Mouse (Mus musculus) hindbrain, embryonic 13.5 days (tissue): ENCODE data around the gene Rhbdd1. TPM values are rescaled to one million over a fixed set of nuclear protein-coding genes. Genes with fewer than 3 reads are reported as not detected.

ENCODE experiments used
- ATAC-seq: fragments of 200-750 bp; cut with Nextera tagmentation; 2 replicates; pipeline ENCODE4 v1.8.0; 2017; ENCODE audit warnings: moderate TSS enrichment; ENCODE audit not compliant: low FRiP score
- H3K27ac ChIP-seq: fragments of 300-500 bp; sonication (generic); 2 replicates; pipeline ENCODE4 v1.5.1; 2015; ENCODE audit warnings: inconsistent platforms, mild to moderate bottlenecking, moderate library complexity
- H3K27me3 ChIP-seq: fragments of 300-500 bp; sonication (generic); 2 replicates; pipeline ENCODE4 v1.6.1; 2015; ENCODE audit warnings: mild to moderate bottlenecking, inconsistent platforms
- H3K36me3 ChIP-seq: fragments of 300-500 bp; sonication (generic); 2 replicates; pipeline ENCODE4 v1.6.1; 2015; ENCODE audit warnings: mild to moderate bottlenecking, inconsistent platforms
- H3K4me1 ChIP-seq: fragments of 300-500 bp; sonication (generic); replicated peaks from 2 replicates; pipeline ENCODE4 v1.6.1; 2015; ENCODE audit warnings: inconsistent platforms
- H3K4me2 ChIP-seq: fragments of 300-500 bp; sonication (generic); 2 replicates; pipeline ENCODE4 v1.6.1; 2015; ENCODE audit warnings: inconsistent platforms, mild to moderate bottlenecking, moderate library complexity
- H3K4me3 ChIP-seq: fragments of 300-500 bp; sonication (generic); 2 replicates; pipeline ENCODE4 v1.5.1; 2015; ENCODE audit warnings: mild to moderate bottlenecking, inconsistent platforms
- H3K9ac ChIP-seq: fragments of 300-500 bp; sonication (generic); 2 replicates; pipeline ENCODE4 v1.6.1; 2015; ENCODE audit warnings: mild to moderate bottlenecking, inconsistent platforms
- H3K9me3 ChIP-seq: fragments of 300-500 bp; sonication (generic); 2 replicates; pipeline ENCODE4 v1.6.1; 2016; ENCODE audit warnings: inconsistent platforms
- WGBS: fragments of 180-500 bp; shearing (Covaris S2); methylation state at CpG from one replicate; pipeline ENCODE4 v1.1.7; 2015; 5-methylcytosine and 5-hydroxymethylcytosine counted together
- microRNA-seq: library from miRNA; unstranded; fragments of <30 nt; microRNA quantifications from one replicate; pipeline ENCODE4, GENCODE M21; 2016
- polyA plus RNA-seq: library from polyadenylated mRNA; unstranded; fragments of >200 nt; fragmentation: Nextera tagmentation; extraction: Ambion mirVana; gene quantifications from 2 replicates; pipeline ENCODE4 v1.2.1, GENCODE M21; 2015

Rhbdd1 gene
- polyA plus RNA-seq, 1 experiment from 2014 or later = 4.3 TPM

DNA sequence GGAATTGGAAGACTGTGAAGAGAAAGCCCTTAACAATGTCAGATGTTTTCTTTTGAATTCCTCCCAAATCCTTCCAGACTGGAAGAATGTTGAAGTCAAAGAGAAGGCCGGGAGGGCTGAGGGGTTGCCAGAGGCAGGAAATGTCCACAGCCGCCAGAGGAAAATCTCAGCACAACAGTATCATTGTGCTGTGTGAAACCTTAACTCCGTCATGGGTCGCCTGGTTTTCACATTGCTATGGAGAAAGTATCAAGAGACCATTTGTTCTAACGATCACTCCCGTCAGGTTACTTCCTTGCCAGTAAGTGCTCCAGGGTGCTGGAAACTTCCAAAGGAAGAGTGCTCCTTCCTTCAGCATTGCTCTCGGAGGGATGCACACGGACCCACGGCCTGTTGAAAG, 160.5 kb downstream of the Rhbdd1 start:
- H3K9ac ChIP-seq = no peak overlapping the region
- H3K9me3 ChIP-seq = no peaks in the 10 kb centered on the region
- 9% methylated on average over 9 of the region's 9 CpGs for WGBS
- peaks cover 25% of the 10 kb centered on the region for H3K4me1 ChIP-seq
- no peak overlapping the region for H3K4me3 ChIP-seq
- ATAC-seq = peak; percentile 71
- H3K36me3 ChIP-seq = no peaks in the 10 kb centered on the region
- peak overlapping the region; percentile 44 for H3K27ac ChIP-seq
- H3K4me2 ChIP-seq = 0 out of 2 replicates have a peak overlapping the region, but pooled peaks have one; percentile 13
- H3K27me3 ChIP-seq = 0 out of 2 replicates have a peak, but pooled peaks cover 3% of the 10 kb centered on the region

DNA sequence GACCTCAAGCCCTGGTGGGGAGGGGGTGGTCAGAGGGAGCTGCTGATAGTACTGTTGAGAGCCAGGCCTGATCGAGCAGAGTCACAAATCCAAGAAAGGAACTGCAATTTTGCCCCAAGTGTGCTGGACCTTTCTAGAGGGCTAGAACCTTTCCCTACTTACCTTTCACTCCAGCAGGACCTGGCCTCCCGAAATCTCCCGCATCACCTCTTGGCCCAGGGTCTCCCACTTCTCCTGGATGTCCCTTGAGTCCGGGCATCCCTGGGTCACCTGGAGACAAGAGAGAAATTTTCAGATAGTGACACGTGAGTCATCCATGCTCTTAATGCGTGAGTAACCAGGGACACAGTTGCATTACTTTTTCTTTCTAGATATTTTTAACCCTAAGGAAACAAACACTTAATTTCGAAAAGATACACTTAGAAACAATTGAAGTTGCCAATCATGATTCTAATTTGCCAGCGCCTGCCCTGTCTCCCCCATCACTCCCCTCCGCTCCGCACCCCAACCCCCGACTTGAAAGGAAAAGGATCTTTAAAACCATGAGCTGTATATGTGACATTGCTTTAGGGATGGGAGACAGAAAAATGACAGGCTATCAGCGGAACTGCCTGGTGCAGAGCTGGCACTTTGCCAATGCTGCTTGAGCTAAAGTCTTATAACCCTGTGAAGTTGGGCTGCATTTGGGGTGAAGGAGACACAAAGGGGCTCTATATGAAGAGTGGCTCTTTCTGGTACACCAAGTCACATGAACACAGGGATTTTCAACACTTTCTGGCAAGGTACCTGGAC, 163.6 kb downstream of the Rhbdd1 start:
- H3K36me3 ChIP-seq = no peaks in the 10 kb centered on the region
- H3K27me3 ChIP-seq = no peaks in the 10 kb centered on the region
- no peak overlapping the region for H3K4me2 ChIP-seq
- H3K9me3 ChIP-seq = no peaks in the 10 kb centered on the region
- no peak overlapping the region for H3K4me3 ChIP-seq
- WGBS = 84% methylated on average over 12 of the region's 12 CpGs
- peaks cover 17% of the 10 kb centered on the region for H3K4me1 ChIP-seq
- no peak overlapping the region for H3K9ac ChIP-seq
- no peak for ATAC-seq
- H3K27ac ChIP-seq = no peak overlapping the region

DNA sequence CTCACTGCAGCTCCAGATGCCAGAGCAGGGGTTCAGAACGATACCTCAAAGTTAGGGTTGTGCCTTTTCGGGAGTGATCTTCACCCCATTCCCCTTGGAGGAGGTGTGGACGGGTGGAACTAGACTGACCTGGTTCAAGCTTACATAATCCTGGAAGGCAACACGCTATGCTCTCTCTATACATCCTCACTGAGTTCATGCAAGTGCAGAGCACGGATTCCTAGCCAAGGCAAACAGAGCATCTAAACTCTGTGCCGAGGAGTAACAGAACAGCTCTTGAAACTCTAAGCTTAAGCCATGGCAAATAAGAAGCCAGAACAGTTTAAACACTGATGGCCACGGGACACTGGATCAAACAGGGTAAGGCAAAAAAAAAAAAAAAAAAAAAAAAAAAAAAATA, 166.1 kb downstream of the Rhbdd1 start:
- no peak for ATAC-seq
- no peaks in the 10 kb centered on the region for H3K36me3 ChIP-seq
- no peak overlapping the region for H3K4me3 ChIP-seq
- H3K9me3 ChIP-seq = no peaks in the 10 kb centered on the region
- no peaks in the 10 kb centered on the region for H3K4me1 ChIP-seq
- 91% methylated on average over 7 of the region's 7 CpGs for WGBS
- no peak overlapping the region for H3K27ac ChIP-seq
- H3K9ac ChIP-seq = no peak overlapping the region
- no peak overlapping the region for H3K4me2 ChIP-seq
- H3K27me3 ChIP-seq = no peaks in the 10 kb centered on the region

DNA sequence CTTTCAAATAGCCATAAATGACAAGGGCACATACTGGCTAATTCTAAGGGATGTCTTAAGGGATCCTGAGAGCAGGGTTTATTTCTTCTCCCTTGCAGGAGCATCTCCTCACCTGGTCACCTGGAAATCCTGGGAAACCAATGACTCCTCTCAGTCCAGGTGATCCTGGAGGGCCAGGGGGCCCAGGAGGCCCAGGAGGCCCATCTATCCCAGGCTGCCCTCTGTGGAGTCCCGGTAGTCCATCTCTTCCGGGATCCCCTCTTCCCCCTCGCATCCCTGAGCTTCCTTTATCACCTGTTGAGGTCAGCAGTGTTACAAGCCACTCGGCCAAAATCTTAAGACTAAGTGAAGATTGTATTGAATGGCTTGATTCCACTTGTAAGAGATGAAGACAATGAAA, 170.1 kb downstream of the Rhbdd1 start:
- H3K27me3 ChIP-seq = no peaks in the 10 kb centered on the region
- H3K9ac ChIP-seq = no peak overlapping the region
- H3K4me1 ChIP-seq = no peaks in the 10 kb centered on the region
- H3K9me3 ChIP-seq = no peaks in the 10 kb centered on the region
- H3K27ac ChIP-seq = no peak overlapping the region
- H3K4me3 ChIP-seq = no peak overlapping the region
- no peak for ATAC-seq
- 84% methylated on average over 4 of the region's 4 CpGs for WGBS
- no peaks in the 10 kb centered on the region for H3K36me3 ChIP-seq
- no peak overlapping the region for H3K4me2 ChIP-seq

DNA sequence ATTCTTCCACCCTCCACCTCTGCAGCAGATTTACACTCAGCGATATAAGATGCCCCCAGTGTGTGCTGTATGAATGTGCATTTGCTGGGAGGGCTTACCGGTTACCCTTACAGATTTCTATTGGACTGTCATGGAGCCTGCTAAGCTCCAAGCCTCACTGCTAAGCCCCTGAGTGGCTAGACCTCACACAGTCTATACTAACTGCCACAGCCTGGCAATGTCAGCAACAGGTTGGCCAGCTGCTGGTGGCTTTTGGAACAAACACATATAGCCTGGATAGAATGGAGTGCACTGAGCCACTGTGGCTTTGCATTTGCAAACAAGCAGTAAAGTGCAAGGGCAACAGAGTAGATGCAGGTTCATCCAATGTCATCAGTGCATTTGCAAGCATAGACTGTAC, 175.7 kb downstream of the Rhbdd1 start:
- H3K4me2 ChIP-seq = no peak overlapping the region
- no peaks in the 10 kb centered on the region for H3K36me3 ChIP-seq
- ATAC-seq = no peak
- peaks cover 2% of the 10 kb centered on the region; the same call in 1 of the 2 replicates for H3K4me1 ChIP-seq
- H3K27me3 ChIP-seq = no peaks in the 10 kb centered on the region
- H3K9me3 ChIP-seq = no peaks in the 10 kb centered on the region
- H3K4me3 ChIP-seq = no peak overlapping the region
- no peak overlapping the region for H3K27ac ChIP-seq
- no peak overlapping the region for H3K9ac ChIP-seq
- WGBS = 92% methylated on average over 2 of the region's 2 CpGs

Small RNA genes lying within 50 kb of the gene (microRNA-seq; reads per million reads assigned to microRNA genes)
- not detected for gene Gm22112

Other genes with a start within 250 kb of the Rhbdd1 start
- 23.5 and 25.6 TPM in 2 replicates for gene Gm9747, start 83.3 kb upstream of the Rhbdd1 start, polyA plus RNA-seq
- gene Irs1, start 25.0 kb upstream of the Rhbdd1 start, polyA plus RNA-seq = 8.5 and 8.7 TPM in 2 replicates